Mouse (Mus musculus): ENCODE data around the gene Slc24a2.

DNA sequence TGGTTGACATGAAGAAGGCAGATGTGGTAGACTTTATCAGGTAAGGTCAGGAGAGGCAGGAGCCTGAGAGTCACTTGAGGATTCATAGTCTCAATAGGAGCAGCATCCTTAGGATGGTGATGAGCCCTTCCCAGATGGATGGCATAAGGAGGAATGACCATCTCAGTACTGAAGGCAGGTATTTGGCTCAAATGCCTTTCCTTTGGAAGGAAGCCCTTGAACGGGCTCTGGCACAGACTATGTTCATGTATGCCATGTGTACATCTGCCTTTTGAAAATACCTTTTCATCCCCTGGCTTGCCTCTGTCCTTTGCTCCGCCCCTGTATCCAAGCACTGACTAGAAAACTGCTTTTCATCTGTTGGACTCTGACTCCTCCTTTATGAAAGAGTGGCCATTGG, 168.6 kb downstream of the Slc24a2 start:
- TF ChIP-seq CTCF (IDR thresholded peaks at IDR 0.05; ENCODE audit: borderline replicate concordance, insufficient read depth, low read length) (no peak), POLR2A (IDR thresholded peaks at IDR 0.05; ENCODE audit: low read depth, low read length) (no peak)
